Mouse (Mus musculus): ENCODE measurements around the gene Gcnt4.
A peak's percentile ranks its signal among the peaks of the same experiment; 100 is the strongest.
"Not testable (repeated sequence)": the region's sequence is repeated elsewhere in the genome, so short reads cannot be mapped to it uniquely, and the experiment has no call there.

Gene Gcnt4

DNA sequence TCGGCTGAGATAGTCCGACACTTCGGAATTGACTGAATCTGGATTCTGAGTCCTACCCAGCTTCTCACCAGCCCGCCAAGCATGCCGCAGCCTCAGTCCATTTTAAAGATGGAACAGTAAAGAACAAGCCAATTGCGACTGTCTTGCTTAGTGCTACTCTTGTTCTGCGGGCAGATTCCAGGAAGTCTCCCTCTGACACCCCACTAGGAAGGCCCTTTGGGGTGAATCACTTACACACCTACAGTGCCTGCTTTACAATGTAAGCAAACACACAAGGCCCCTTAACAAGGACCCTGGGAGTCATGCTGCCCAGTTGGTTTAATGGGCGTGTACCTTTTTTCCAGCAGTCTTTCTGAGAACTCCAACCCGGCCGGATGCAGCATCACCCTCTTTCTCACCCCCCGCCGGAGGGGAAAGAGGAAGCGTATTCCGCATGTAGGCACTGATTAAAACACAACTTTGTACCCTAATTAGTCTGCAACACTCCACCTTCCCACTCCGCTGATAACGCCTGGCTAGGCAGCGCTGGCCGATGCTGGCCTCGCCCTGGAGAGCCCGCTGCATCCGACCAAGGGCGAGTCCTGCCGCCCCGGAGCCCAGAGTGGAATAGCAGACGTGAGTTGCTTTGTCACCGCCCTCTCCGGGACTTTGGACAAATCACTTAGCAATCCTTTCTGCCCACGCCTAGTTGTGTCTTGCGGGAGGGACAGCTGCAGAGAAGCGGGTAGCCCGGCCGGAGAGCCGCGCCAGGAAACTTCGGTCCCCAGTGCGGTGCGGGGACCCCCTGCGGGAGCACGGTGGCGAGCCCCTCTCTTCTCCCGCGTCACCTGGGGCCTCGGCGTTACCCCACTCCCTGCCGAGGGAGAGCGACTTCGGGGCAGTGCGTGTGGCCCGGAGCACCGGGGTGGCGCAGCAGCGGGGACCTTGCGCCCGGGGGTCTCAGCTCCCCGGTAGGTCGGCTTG is at the start of gene Gcnt4:
Gcnt4 (plus strand) TSS at position 691 of the 963 bp plus-strand sequence.
- DNase-seq (ENCODE audit: low read depth) = peak; percentile 45

- no peak for DNase-seq (ENCODE audit: low read depth)
Measured at GRCm38 (mm10) chr13:96878220-96879057, 46.0 kb upstream of the Gcnt4 start.

DNA sequence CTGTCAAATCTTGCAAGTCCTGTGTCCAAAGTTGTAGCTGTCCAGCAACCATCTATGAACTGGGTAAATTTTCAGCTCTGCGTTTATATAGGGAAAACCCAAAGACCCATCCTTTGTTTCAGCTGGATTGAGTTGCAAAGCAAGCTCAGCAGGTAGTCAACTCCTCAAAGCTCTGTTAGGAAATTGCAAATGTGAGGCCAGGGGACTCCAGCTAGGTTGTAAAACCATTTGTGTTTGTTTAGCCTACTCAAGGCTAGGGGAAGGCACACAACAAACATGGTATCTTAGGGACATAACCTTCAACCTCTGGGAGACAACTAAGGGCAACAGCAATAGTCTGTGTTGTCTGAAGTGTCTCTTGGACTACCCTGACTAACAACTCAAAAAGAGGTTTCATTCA is 40.0 kb upstream of the Gcnt4 start:
- no peak for DNase-seq (ENCODE audit: low read depth)

DNA sequence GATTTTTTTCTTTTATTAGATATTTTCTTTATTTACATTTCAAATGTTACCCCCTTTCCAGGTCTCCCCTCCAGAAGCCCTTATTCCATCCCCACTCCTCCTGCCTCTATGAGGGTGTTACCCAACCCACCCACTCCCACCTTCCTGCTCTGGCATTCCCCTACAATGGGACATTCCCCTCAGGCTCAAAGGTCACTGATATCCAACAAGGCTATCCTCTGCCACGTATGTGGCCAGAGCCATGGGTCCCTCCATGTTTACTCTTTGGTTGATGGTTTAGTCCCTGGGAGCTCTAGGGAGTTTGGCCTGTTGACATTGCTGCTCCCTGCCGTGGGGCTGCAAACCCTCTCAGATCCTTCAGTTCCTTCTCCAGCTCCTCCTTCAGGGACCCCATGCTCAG is 34.5 kb upstream of the Gcnt4 start:
- DNase-seq (ENCODE audit: low read depth) = no peak

GRCm38 (mm10) chr13:96895144-96895543 is 29.3 kb upstream of the Gcnt4 start:
- DNase-seq (ENCODE audit: low read depth) = no peak

DNA sequence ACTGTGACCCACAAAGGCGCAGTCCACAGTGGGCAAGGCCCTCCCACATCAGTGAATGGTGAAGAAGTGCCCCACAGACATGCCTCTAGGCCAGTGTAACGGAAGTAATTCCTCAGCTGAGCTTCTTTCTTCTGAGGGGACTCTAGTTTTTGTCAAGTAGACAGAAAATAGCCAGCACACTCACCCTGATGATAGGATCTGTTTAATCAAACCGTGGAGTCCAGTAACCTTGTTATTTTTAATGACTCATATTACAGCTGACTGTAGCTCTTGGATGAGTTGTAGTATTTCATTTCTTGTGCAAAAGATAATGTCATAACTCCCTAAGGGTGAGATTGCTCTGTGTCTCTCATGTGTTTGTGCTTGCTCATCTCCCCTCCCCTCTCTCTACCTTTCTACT is 17.8 kb upstream of the Gcnt4 start:
- no peak for DNase-seq (ENCODE audit: low read depth)

DNA sequence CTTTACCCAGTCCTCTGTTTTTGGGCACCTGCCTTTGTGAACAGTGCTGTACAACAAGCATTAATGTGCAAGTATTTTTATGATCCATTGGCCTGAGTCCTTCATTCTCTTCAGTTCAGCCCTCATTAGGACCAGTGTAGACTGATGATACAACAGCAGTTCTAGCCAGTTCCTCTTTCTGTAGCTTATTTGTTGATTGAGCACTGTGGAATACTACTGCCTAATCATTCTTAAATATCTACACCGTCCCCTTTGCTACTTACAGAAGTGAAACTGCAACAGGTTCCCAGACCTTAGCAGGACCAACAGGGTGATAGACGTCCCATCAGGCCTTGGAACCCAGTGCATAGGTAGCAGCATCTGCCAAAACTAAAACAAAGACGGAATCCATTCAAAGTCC is 13.3 kb upstream of the Gcnt4 start:
- DNase-seq (ENCODE audit: low read depth) = no peak

DNA sequence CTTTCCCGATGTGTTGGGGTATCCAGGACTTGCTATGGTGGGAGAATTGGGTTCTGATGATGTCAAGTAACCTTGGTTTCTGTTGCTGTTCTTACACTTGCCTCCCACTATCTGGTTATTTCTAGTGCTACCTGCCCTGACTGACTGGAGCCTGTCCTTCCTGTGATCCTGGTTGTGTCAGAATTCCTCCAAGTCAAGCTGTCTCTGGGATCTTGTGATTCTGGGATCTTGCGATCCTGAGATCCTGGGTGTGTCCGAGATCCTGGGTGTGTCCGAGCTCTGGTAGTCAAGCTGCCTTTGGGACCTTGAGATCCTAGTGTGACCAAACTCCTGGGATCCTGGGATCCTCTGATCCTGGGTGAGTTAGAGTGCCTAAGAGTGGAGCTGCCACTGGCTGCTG is 1.4 kb upstream of the Gcnt4 start:
- not testable (repeated sequence) for DNase-seq (ENCODE audit: low read depth)

DNA sequence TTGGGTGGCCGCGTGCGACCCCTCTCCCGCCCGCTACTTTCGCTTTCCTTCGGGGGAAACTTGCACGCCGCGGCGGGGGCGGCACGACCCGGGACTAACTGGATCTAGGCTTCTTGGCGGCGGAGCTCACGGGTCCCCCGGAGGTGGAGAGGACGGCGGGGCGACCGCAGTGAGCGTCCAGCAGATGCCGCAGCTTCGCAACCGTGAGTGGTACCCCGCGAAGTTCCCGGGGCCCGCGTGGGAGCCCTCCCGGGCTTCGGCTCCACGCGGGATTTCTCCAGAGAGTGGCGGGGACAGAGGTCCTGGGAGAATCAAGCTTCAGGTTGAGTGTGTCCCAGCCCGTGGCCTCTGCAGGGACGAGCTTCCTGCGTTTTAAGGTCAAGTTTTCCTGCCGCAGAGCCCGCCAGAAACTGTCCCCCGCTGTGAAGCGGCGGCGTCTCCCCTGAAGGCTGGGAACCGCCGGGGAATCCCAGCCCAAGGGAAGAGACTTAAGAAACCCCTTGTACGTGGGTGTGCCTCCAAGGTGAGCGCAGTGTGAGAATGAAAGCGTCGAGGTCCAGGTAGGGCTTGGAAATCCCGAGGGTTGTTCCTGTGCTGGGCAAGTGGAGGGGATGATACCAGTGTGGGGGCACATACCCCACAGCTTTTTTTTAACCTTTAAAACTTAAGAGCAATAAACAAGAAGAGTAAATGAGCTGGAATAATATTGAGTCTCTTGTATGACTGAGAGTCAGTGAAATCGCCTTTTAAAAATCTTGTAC is 676 bp downstream of the Gcnt4 start:
- peak; percentile 30 for DNase-seq (ENCODE audit: low read depth)

DNA sequence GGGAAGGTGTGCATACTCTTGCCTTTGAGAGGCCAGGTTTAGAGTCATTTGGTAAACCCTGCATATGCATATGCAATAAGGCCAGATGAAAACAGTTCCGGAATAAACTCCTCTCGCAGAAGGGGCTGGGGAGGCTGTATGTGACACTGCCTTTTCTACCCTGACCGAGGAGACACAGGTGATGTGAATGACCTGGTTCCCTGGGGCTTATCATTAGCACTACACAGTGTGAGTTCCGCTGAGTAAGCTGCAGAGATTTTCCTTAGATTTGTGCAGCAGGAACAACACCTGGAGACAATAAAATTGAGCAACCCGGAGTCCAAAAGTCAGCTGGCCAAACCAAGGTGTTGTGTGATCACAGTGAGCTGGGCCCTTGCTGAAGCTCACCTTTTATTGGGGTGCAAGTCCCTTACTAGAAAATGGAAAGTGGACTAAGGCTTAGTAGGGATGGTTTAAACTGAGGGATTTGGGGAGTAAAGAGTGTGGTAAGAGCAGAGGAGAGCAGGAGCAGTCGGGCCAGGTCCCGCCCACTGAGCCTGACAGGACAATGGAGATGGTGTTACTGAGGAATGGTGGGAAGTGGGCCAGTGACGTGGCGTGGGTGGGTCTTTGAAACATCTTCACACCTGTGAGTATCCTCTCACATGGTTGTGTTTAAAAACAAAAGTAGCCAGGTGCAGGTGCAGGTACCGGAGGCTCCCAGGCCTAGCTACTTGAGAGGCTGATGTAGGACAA is 1.7 kb downstream of the Gcnt4 start:
- no peak for DNase-seq (ENCODE audit: low read depth)

- no peak for DNase-seq (ENCODE audit: low read depth)
Measured at GRCm38 (mm10) chr13:96927781-96928180, 3.3 kb downstream of the Gcnt4 start.

- DNase-seq (ENCODE audit: low read depth) = no peak
Measured at GRCm38 (mm10) chr13:96928432-96929039, 4.0 kb downstream of the Gcnt4 start.

DNA sequence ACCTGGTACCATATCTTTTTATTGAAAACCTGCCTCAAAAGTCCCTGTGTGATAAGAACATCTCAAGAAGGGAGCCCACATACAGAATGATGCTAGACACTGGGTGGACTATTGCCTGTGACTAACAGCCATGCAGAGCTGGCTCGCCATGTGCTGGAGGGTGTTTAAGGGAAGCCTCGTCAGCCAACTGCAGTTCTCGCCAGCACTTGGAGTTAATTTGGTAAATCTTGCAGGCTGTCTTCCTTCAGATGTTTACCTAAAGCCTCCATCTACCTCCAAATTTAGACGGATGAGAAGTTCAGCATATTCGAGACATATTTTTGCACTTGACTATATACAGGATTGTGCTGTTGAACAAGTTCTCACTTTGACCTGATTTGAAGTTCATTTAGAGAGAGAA is 8.3 kb downstream of the Gcnt4 start:
- DNase-seq (ENCODE audit: low read depth) = no peak

DNA sequence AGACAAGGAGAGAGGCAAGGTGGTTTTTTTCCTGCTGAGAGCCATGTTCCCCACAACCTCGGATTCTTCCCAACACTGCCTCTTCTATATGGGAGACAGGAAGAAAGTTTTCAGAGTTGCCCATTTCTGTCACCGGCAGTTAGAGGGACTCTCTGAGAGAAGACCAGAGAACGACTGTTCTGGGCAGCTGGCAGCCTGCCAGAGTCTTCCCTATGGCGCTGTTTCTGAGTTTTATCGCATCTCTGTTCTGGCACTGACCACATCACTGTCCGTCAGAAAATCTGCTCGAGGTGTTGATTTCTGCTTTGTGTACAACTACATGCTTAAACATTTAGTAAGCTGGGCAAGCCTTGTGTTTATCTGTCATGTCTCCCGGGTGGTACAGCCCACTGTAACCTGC is 8.9 kb downstream of the Gcnt4 start:
- DNase-seq (ENCODE audit: low read depth) = no peak

DNA sequence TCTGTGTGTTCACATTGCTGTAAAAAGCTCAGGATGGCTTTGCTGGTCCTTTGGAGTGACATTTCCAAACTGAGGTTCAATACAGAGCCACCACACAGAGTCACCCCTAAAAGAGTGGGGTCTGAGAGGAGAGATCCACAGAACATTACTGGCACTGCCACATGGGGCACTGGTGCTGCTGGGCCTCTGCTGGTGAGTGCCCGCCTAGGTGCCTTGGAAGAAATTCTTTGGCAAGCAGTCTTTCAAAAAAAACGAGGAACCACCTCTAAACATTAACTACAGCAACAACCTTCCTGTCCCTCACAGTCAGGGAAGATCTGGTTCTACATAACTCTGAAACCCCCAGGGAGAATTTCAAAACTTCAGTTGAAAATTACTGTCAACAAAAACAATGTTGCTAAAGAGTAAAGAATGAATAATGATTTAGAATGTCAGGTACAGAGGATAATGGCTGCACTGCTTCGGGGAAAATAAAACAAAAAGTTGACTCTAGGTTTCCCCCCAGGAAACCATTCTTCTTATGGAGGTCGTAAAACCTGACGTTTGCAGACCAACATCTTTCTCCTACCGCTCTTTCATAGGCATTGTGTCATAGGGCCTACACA is 11.8 kb downstream of the Gcnt4 start:
- DNase-seq (ENCODE audit: low read depth) = no peak

DNA sequence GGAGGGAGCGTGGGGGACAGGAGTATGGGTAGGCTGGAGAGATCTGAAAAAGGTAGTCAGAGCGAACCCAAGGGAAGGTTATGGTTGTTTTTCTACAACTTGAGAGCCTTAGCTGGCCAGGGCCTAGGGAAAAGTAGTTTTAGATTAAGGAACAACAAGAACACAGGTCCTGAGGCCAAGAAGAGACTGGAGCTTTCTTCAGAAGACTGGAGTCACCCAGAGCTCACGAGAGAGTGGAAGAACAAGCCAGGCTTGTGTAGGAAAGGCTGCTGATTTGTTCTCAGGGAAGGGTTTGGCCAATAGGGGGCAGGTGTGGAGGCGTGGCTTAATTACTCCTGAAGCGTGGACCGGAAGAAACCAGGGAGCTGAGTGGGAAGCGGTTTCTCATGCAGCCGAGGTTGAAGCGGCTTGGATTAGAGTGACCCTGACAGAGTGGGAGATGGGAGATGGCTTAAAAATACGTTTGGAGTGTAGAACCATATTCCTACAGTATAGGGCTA is 12.6 kb downstream of the Gcnt4 start:
- no peak for DNase-seq (ENCODE audit: low read depth)

DNA sequence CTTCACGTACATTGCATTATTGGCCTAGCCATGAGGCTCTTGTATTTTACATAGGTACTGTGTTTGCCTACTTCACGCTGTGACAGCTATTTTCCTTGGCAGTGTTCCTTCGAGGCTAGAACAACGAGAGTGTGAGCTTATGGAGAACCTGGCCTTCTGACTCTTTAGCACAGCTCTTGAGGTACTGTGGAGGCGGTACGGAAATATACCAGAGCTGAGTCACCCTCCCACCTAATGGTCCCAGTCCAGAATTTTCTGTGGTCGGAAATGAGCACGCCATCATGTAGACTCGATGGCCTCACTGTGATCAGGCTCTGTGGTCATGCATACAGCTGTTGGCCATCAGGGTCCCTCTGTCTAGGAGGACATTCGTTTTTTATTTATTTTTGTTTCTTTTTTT is 15.2 kb downstream of the Gcnt4 start:
- DNase-seq (ENCODE audit: low read depth) = no peak

DNA sequence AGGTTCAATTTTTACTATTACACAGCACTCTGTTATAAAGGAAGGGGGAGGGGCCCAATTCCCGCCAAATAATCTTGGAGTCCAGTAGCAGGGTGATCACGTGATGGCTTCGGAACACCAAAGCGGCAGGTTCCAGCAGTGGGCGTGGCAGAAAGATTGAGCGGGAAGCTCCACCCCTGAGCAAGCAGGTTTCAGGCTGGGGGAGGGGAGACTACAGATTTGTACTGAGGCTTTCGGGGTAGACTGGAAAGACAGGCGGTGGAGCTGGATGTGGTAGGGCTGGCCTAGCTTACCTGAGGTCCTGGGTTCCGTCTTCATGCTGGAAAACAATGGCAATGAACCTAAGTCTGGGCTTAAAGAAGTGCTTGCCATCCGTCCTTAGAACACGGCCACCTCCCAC is 17.0 kb downstream of the Gcnt4 start:
- DNase-seq (ENCODE audit: low read depth) = not testable (repeated sequence)

- no peak for DNase-seq (ENCODE audit: low read depth)
Measured at GRCm38 (mm10) chr13:96943571-96943970, 19.1 kb downstream of the Gcnt4 start.

DNA sequence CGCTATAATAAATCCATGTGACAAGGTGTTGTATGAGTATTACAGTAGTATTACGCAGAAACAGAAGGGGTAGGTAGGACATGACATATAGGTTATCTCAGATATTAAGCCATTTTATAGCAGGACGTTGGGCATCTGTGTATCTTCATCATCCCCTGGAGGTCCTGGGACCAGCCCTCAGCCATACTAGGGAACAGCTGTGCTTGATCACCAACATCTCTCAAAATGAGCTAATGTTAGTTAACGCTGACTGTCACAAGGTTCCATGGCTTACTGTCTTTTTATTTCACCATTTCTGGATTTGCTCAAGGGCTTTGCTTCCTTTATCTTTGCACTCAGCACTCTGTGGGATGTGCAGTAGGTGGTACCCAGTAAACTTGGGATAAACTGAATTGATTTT is 21.3 kb downstream of the Gcnt4 start:
- DNase-seq (ENCODE audit: low read depth) = no peak
